ENCODE assay signal across 15 mouse cellular contexts in the genomic region with DNA sequence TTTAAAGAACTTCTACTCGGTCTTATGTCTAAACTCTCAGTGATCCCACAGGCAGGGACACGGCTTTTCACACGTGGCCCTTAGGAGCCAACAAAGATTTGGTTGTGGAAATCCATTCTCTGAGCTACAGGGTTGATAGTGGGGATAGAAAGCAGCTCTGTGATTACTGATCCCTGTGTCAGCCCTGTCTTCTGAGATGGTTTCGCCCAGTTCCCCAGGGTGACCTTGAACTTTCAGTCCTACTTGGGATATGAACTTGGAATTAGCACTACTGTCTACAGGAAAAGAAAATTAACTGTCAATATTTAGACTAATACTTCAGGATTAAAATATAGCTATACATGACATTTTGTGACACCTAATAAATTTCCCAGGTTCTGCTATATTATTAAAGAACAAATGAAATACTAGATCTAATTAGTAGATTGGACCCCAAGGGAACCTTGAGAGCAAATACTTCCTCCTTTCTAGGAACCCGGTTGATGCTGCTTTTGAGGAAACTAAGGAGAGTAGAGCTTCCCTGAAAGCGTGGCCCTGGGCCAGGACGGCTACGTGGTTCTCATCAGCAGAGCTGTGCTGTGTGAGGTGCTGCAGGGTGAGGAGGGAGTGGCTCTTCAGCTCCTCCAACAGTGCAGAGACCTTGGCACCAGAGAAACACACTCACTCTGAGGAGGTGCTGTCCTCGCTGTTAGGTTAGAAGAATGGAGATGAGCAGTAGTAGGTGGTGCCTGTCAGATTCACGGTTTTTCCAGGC. TPM values are rescaled to one million over a fixed set of nuclear protein-coding genes. Genes with fewer than 3 reads are reported as not detected.
A peak's percentile ranks its signal among the peaks of the same experiment; 100 is the strongest.
DNase-seq lines count a peak whose midpoint lies in the region; ATAC-seq and TF ChIP-seq lines count a peak whose summit lies in the region.
"Had no signal": no experiment of that assay in that cellular context is flagged by ENCODE, and none has a peak within 500 bp of the region (broad histone marks: within the 10 kb centered on the region; RNA-seq: fewer than 3 reads in every experiment).

No protein-coding gene starts in this region.

- no peaks in the 10 kb centered on the region for H3K27me3 ChIP-seq in hindbrain, embryonic 16.5 days (replicated peaks; ENCODE audit: control insufficient read depth, insufficient read depth, low read length)
- no peaks in the 10 kb centered on the region for H3K27me3 ChIP-seq in hindbrain, embryonic 14.5 days (ENCODE audit: control insufficient read depth, insufficient read depth, low read length)
- H3K27me3 ChIP-seq in intestine, postnatal 0 days (replicated peaks; ENCODE audit: control insufficient read depth, insufficient read depth, low read length) = no peaks in the 10 kb centered on the region
- H3K27me3 ChIP-seq: liver, embryonic 15.5 days; neural tube, embryonic 15.5 days had no signal

- WGBS in hindbrain, embryonic 16.5 days = 84% methylated on average over 10 of the region's 10 CpGs
- 81% methylated on average over 10 of the region's 10 CpGs for WGBS in hindbrain, embryonic 14.5 days
- WGBS in intestine, postnatal 0 days = 53% methylated on average over 10 of the region's 10 CpGs

- no peaks in the 10 kb centered on the region for H3K4me1 ChIP-seq in hindbrain, embryonic 16.5 days (ENCODE audit: control insufficient read depth, insufficient read depth, low read depth, low read length)
- no peaks in the 10 kb centered on the region for H3K4me1 ChIP-seq in hindbrain, embryonic 14.5 days (replicated peaks; ENCODE audit: control insufficient read depth, insufficient read depth, low read length)
- H3K4me1 ChIP-seq in intestine, postnatal 0 days (replicated peaks; ENCODE audit: control insufficient read depth, insufficient read depth, low read length) = no peaks in the 10 kb centered on the region; the same call in 1 of the 2 replicates
- H3K4me1 ChIP-seq: liver, embryonic 15.5 days; neural tube, embryonic 15.5 days had no signal

- peak; percentile 37; the same call in 1 of the 2 replicates for ATAC-seq in hindbrain, embryonic 16.5 days
- ATAC-seq in hindbrain, embryonic 14.5 days (ENCODE audit: low FRiP score) = no peak
- ATAC-seq in intestine, postnatal 0 days = peak; percentile 57
- ATAC-seq: forebrain, embryonic 14.5 days had no signal

- no peak overlapping the region for H3K4me3 ChIP-seq in hindbrain, embryonic 16.5 days (ENCODE audit: low read length)
- H3K4me3 ChIP-seq in hindbrain, embryonic 14.5 days (replicated peaks; ENCODE audit: low read length) = no peak overlapping the region
- no peak overlapping the region for H3K4me3 ChIP-seq in intestine, postnatal 0 days (ENCODE audit: low read depth, low read length)
- H3K4me3 ChIP-seq in layer of hippocampus, adult 2 months = no peak overlapping the region
- H3K4me3 ChIP-seq: liver, embryonic 15.5 days; neural tube, embryonic 15.5 days had no signal

- peaks cover 4% of the 10 kb centered on the region; the same call in 1 of the 2 replicates for H3K9me3 ChIP-seq in hindbrain, embryonic 16.5 days (ENCODE audit: control insufficient read depth, low read length)
- no peaks in the 10 kb centered on the region for H3K9me3 ChIP-seq in hindbrain, embryonic 14.5 days (ENCODE audit: control insufficient read depth, low read length)
- H3K9me3 ChIP-seq in intestine, postnatal 0 days (ENCODE audit: control insufficient read depth) = no peaks in the 10 kb centered on the region
- H3K9me3 ChIP-seq: liver, embryonic 15.5 days; neural tube, embryonic 15.5 days had no signal

- no peak for TF ChIP-seq CTCF in intestine, postnatal 0 days (IDR thresholded peaks at IDR 0.05; ENCODE audit: low read depth)
- no peak for TF ChIP-seq CTCF in layer of hippocampus, adult 2 months (conservative IDR thresholded peaks at IDR 0.05)

- peak overlapping the region; percentile 44; the same call in 1 of the 2 replicates for H3K27ac ChIP-seq in hindbrain, embryonic 16.5 days (ENCODE audit: low read depth, low read length)
- no peak overlapping the region for H3K27ac ChIP-seq in hindbrain, embryonic 14.5 days
- H3K27ac ChIP-seq in intestine, postnatal 0 days (ENCODE audit: low read depth, low read length) = no peak overlapping the region
- H3K27ac ChIP-seq in layer of hippocampus, adult 2 months = no peak overlapping the region
- H3K27ac ChIP-seq: liver, embryonic 15.5 days; neural tube, embryonic 15.5 days had no signal

- H3K9ac ChIP-seq in hindbrain, embryonic 16.5 days (ENCODE audit: low read depth, low read length) = no peak overlapping the region
- no peak overlapping the region for H3K9ac ChIP-seq in hindbrain, embryonic 14.5 days
- no peak overlapping the region for H3K9ac ChIP-seq in intestine, postnatal 0 days (ENCODE audit: low read depth, low read length)
- H3K9ac ChIP-seq: liver, embryonic 15.5 days; neural tube, embryonic 15.5 days had no signal

- peak; percentile 42 for DNase-seq in adrenal gland, adult 2 months
- DNase-seq in adrenal gland, adult 18-20 months (ENCODE audit: low spot score in 2 of 2) = no peak
- DNase-seq in hindbrain, embryonic 14.5 days (ENCODE audit: low spot score) = no peak
- DNase-seq in ZHBTc4 (ENCODE audit: low read depth, low spot score) = peak; percentile 34
- DNase-seq in cerebellum, adult 11-12 months = no peak
- no peak for DNase-seq in layer of hippocampus, adult 2 months (ENCODE audit: low spot score in 2 of 2)
- DNase-seq: cerebellum, adult 11 months; kidney, postnatal 25 days; lung, postnatal 14 days; thymus, adult 2 months had no signal

- no peak overlapping the region for H3K4me2 ChIP-seq in hindbrain, embryonic 16.5 days (ENCODE audit: low read length)
- no peak overlapping the region for H3K4me2 ChIP-seq in hindbrain, embryonic 14.5 days (replicated peaks)
- no peak overlapping the region for H3K4me2 ChIP-seq in intestine, postnatal 0 days (replicated peaks; ENCODE audit: low read depth)
- H3K4me2 ChIP-seq: liver, embryonic 15.5 days; neural tube, embryonic 15.5 days had no signal

- H3K36me3 ChIP-seq in hindbrain, embryonic 16.5 days (ENCODE audit: control insufficient read depth, insufficient read depth, low read length) = no peaks in the 10 kb centered on the region; the same call in 1 of the 2 replicates
- peaks cover 7% of the 10 kb centered on the region; the same call in 1 of the 2 replicates for H3K36me3 ChIP-seq in hindbrain, embryonic 14.5 days (replicated peaks; ENCODE audit: control insufficient read depth, insufficient read depth)
- H3K36me3 ChIP-seq in intestine, postnatal 0 days (ENCODE audit: control insufficient read depth, insufficient read depth) = no peaks in the 10 kb centered on the region
- H3K36me3 ChIP-seq: liver, embryonic 15.5 days; neural tube, embryonic 15.5 days had no signal

RNA-seq across cellular contexts. Expression of a gene that starts 10.2 kb away (rescaled TPM):
- total RNA-seq in adrenal gland, adult 2 months (2021) = 10 to 100 TPM; 36.6 to 50.2 TPM
- 2.7 and 4.5 TPM in 2 replicates for polyA plus RNA-seq in adrenal gland, adult 2 months (2012; rRNA removed)
- total RNA-seq in adrenal gland, adult 18-20 months (2021) = 10 to 100 TPM; 34.7 to 44.7 TPM
- 135 and 145 TPM in 2 replicates for polyA plus RNA-seq in hindbrain, embryonic 16.5 days (2015; fragmentation: Nextera tagmentation; extraction: Ambion mirVana)
- 127 and 137 TPM in 2 replicates for polyA plus RNA-seq in hindbrain, embryonic 14.5 days (2014; fragmentation: Nextera tagmentation; extraction: Ambion mirVana)
- 117 and 118 TPM in 2 replicates for polyA plus RNA-seq in intestine, postnatal 0 days (2015; fragmentation: Nextera tagmentation; extraction: Ambion mirVana)
- 10 to 100 TPM; 73.9 to 76.4 TPM for total RNA-seq in layer of hippocampus, adult 2 months (2021)

RNA-seq across cellular contexts. Expression of a gene that starts 16.3 kb away (rescaled TPM):
- 10 to 100 TPM; 35.1 to 35.8 TPM for total RNA-seq in adrenal gland, adult 2 months (2021)
- polyA plus RNA-seq in adrenal gland, adult 2 months (2012; rRNA removed) = 15.7 and 19.3 TPM in 2 replicates
- 10 to 100 TPM; 30.4 to 43.2 TPM for total RNA-seq in adrenal gland, adult 18-20 months (2021)
- polyA plus RNA-seq in hindbrain, embryonic 16.5 days (2015; fragmentation: Nextera tagmentation; extraction: Ambion mirVana) = 48.8 and 50.3 TPM in 2 replicates
- 43.3 and 45.5 TPM in 2 replicates for polyA plus RNA-seq in hindbrain, embryonic 14.5 days (2014; fragmentation: Nextera tagmentation; extraction: Ambion mirVana)
- polyA plus RNA-seq in intestine, postnatal 0 days (2015; fragmentation: Nextera tagmentation; extraction: Ambion mirVana) = 48.9 and 49.8 TPM in 2 replicates
- total RNA-seq in layer of hippocampus, adult 2 months (2021) = 10 to 100 TPM; 28.7 to 30.0 TPM

RNA-seq across cellular contexts. Expression of a gene that starts 56.3 kb away (rescaled TPM):
- 100 to 1,000 TPM; 118 to 159 TPM for total RNA-seq in adrenal gland, adult 2 months (2021)
- polyA plus RNA-seq in adrenal gland, adult 2 months (2012; rRNA removed) = 65.2 and 71.1 TPM in 2 replicates
- total RNA-seq in adrenal gland, adult 18-20 months (2021) = 100 to 1,000 TPM; 118 to 124 TPM
- 80.6 and 91.0 TPM in 2 replicates for polyA plus RNA-seq in hindbrain, embryonic 16.5 days (2015; fragmentation: Nextera tagmentation; extraction: Ambion mirVana)
- polyA plus RNA-seq in hindbrain, embryonic 14.5 days (2014; fragmentation: Nextera tagmentation; extraction: Ambion mirVana) = 132 and 145 TPM in 2 replicates
- 41.0 and 42.7 TPM in 2 replicates for polyA plus RNA-seq in intestine, postnatal 0 days (2015; fragmentation: Nextera tagmentation; extraction: Ambion mirVana)
- 100 to 1,000 TPM in 1 of 2 experiments, 10 to 100 TPM in 1; 97.5 to 104 TPM for total RNA-seq in layer of hippocampus, adult 2 months (2021)

Comparison
In these comparisons a context has a peak if more than half of its experiments do, and no peak if none do; other contexts are left out.
1. DNase-seq: peak in adrenal gland, adult 2 months (single experiment) and ZHBTc4 (single experiment); none in adrenal gland, adult 18-20 months (0 of 2), hindbrain, embryonic 14.5 days (single experiment), cerebellum, adult 11-12 months (single experiment) and layer of hippocampus, adult 2 months (0 of 2).
2. RNA of a gene that starts 10.2 kb away (polyA plus RNA-seq): 135 to 145 TPM in hindbrain, embryonic 16.5 days, 127 to 137 TPM in hindbrain, embryonic 14.5 days and 117 to 118 TPM in intestine, postnatal 0 days; 2.7 to 4.5 TPM in adrenal gland, adult 2 months; every median in the first group is over 10 times any median in the second.